Mouse (Mus musculus): ENCODE measurements around the gene Msrb3. TPM values are rescaled to one million over a fixed set of nuclear protein-coding genes. Genes with fewer than 3 reads are reported as not detected.

Gene Msrb3
- 0.50 and 2.0 TPM in 2 replicates for polyA plus RNA-seq (2014; fragmentation: Nextera tagmentation; extraction: Ambion mirVana)

DNA sequence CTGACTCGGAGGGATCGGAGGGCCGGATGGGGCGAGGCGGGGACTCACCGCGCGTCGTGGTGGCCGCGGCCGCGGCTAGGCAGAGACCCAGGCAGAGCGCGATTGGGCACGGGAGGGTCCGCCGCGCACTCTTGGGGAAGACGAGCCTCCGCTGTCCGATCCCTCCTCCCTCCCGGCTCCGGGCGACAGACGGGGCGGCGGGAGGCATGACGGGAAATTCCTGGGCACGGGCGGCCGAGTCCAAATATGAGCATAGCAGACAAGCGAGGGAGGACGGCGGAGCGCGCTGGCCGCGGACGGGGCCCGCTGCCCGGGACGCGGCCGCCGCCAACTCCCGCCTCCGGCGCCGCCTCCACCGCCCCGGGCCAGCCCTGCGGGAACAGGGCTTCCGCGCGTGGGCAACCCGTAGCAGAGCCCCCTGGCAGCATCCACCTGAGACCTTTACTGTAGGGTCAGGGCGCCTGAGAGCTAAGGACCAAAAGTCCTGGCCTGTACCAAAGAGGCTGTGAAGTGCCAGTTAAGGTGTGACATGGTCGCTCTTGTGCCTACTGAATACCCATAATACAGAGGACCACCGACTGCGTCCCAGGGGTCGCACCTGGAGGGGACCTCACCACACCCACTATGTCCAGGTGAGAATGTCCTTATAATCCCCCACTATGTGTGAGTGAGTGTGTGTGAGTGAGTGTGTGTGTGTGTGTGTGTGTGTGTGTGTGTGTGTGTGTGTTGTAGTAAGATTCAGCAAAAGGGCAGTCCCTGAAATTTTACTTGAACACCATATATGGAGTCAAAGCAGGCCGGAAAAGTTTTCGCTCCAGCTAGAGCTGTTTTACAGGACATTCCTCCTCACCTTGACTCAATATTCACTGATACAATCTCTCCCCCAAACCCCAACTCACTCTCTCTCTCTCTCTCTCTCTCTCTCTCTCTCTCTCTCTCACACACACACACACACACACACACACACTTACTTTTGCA, at the start of gene Msrb3:
Msrb3 (minus strand) TSS at position 317 of the 978 bp plus-strand sequence.
- peak; percentile 81 for ATAC-seq (ENCODE audit: low read depth)
- no peaks in the 10 kb centered on the region for H3K9me3 ChIP-seq (ENCODE audit: control insufficient read depth, low read length)
- H3K27ac ChIP-seq (ENCODE audit: low read depth, low read length): no peak within 1 kb of the TSS
- H3K4me2 ChIP-seq (ENCODE audit: low read depth, low read length): peak within 1 kb of the TSS; percentile 98
- peak within 1 kb of the TSS; percentile 58 for H3K4me3 ChIP-seq (ENCODE audit: low read depth, low read length)
- peak within 1 kb of the TSS; percentile 58 for H3K9ac ChIP-seq (replicated peaks; ENCODE audit: low read depth, low read length)
- 3% methylated on average over 57 of the region's 64 CpGs for WGBS
- no peaks in the 10 kb centered on the region for H3K36me3 ChIP-seq (ENCODE audit: control insufficient read depth, insufficient read depth, low read length)
- H3K27me3 ChIP-seq (ENCODE audit: control insufficient read depth, insufficient read depth, low read length): no peaks in the 10 kb centered on the region; the same call in 1 of the 2 replicates
- H3K4me1 ChIP-seq (ENCODE audit: control insufficient read depth, insufficient read depth, low read length): no peaks in the 10 kb centered on the region; the same call in 1 of the 2 replicates

DNA sequence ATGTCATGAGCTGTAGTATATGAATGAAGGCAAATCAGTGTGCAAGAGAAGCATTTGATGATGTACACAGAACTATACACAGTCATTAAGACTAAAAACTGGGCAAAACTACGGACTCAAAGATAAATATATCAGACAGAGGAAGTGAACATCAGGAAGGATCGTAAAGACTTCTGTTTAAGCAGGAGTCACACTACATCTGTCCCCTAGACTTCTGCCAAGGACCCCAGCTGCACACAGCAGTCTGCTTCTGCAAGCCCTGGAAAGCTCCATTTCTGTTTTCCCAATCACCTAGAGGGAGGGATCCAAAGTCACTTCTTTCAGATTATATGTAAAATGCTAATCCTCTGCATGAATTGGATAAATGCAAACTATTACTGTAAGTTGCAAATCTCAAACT, 49.6 kb upstream of the Msrb3 start:
- no peak overlapping the region for H3K9ac ChIP-seq (replicated peaks; ENCODE audit: low read depth, low read length)
- peaks cover 1% of the 10 kb centered on the region; the same call in 1 of the 2 replicates for H3K4me1 ChIP-seq (ENCODE audit: control insufficient read depth, insufficient read depth, low read length)
- WGBS: 70% methylated on average over 2 of the region's 2 CpGs
- no peak for ATAC-seq (ENCODE audit: low read depth)
- H3K4me3 ChIP-seq (ENCODE audit: low read depth, low read length): no peak overlapping the region
- no peaks in the 10 kb centered on the region for H3K27me3 ChIP-seq (ENCODE audit: control insufficient read depth, insufficient read depth, low read length)
- no peak overlapping the region for H3K27ac ChIP-seq (ENCODE audit: low read depth, low read length)
- no peaks in the 10 kb centered on the region for H3K9me3 ChIP-seq (ENCODE audit: control insufficient read depth, low read length)
- H3K36me3 ChIP-seq (ENCODE audit: control insufficient read depth, insufficient read depth, low read length): 0 out of 2 replicates have a peak, but pooled peaks cover 3% of the 10 kb centered on the region
- no peak overlapping the region for H3K4me2 ChIP-seq (ENCODE audit: low read depth, low read length)

DNA sequence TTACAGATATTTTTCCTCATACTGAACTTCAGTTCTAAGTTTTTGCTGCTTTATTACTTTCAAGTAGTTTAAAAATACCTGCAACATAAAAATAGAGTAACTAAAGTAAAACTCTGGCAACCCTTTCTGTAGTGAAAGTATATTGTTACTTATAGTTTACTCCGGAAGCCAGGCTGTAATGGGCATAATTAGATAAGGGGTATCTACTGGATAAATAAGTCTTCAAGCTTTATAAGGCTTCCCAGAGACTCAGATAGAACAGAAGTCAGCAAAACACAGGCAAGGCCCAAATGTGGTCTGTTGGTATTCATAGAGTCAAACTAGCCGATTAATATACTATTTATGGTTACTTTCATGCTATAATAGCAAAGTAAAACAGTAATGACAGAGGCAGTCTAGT, 48.9 kb upstream of the Msrb3 start:
- H3K4me1 ChIP-seq (ENCODE audit: control insufficient read depth, insufficient read depth, low read length): no peaks in the 10 kb centered on the region
- no peak overlapping the region for H3K4me3 ChIP-seq (ENCODE audit: low read depth, low read length)
- no peak overlapping the region for H3K9ac ChIP-seq (replicated peaks; ENCODE audit: low read depth, low read length)
- H3K27ac ChIP-seq (ENCODE audit: low read depth, low read length): no peak overlapping the region
- ATAC-seq (ENCODE audit: low read depth): no peak
- no peaks in the 10 kb centered on the region for H3K9me3 ChIP-seq (ENCODE audit: control insufficient read depth, low read length)
- H3K27me3 ChIP-seq (ENCODE audit: control insufficient read depth, insufficient read depth, low read length): no peaks in the 10 kb centered on the region
- no peak overlapping the region for H3K4me2 ChIP-seq (ENCODE audit: low read depth, low read length)
- 0 out of 2 replicates have a peak, but pooled peaks cover 3% of the 10 kb centered on the region for H3K36me3 ChIP-seq (ENCODE audit: control insufficient read depth, insufficient read depth, low read length)
- WGBS: 90% methylated on average over 2 of the region's 2 CpGs

DNA sequence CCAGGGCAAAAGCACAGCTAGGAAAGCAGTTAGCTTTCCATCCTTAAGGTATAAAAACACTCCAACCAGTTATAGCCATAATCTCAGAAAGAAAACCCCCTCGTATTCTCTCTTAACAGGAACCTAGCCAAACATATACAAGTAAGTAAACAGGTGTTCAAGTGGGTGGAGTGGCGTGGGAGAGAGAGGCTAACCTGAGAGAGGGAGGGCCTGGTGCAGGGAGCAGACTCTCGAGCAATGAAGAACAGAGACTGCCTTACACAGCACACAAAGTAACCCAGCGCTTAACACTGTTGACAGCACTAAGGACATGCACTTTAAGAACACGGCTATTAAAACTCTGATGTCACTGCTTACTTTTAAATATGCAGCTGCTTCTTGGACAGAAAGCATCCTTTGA, 47.9 kb upstream of the Msrb3 start:
- H3K4me2 ChIP-seq (ENCODE audit: low read depth, low read length): no peak overlapping the region
- H3K9me3 ChIP-seq (ENCODE audit: control insufficient read depth, low read length): no peaks in the 10 kb centered on the region
- no peak for ATAC-seq (ENCODE audit: low read depth)
- H3K4me3 ChIP-seq (ENCODE audit: low read depth, low read length): no peak overlapping the region
- no peaks in the 10 kb centered on the region for H3K4me1 ChIP-seq (ENCODE audit: control insufficient read depth, insufficient read depth, low read length)
- H3K27me3 ChIP-seq (ENCODE audit: control insufficient read depth, insufficient read depth, low read length): no peaks in the 10 kb centered on the region
- WGBS: 92% methylated on average over 5 of the region's 5 CpGs
- no peak overlapping the region for H3K9ac ChIP-seq (replicated peaks; ENCODE audit: low read depth, low read length)
- H3K36me3 ChIP-seq (ENCODE audit: control insufficient read depth, insufficient read depth, low read length): 0 out of 2 replicates have a peak, but pooled peaks cover 3% of the 10 kb centered on the region
- no peak overlapping the region for H3K27ac ChIP-seq (ENCODE audit: low read depth, low read length)

DNA sequence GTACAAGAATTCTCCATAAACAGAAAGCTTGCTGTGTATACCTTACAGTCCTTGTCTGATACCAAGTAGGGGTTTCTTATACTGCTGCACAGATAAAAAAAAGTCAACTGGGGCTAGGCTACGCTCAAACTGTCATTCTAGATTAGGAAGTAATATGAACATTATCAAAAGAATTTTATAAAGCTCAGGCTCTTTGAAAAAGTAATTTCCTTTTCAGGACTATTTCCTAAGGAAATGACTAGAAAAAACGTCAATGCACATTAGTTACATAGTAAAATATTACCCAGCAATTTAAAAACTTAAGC, 40.0 kb upstream of the Msrb3 start:
- Histone ChIP-seq H3K27me3 (ENCODE audit: control insufficient read depth, insufficient read depth, low read length) (no peaks in the 10 kb centered on the region), H3K4me3 (ENCODE audit: low read depth, low read length) (no peak overlapping the region), H3K9me3 (ENCODE audit: control insufficient read depth, low read length) (no peaks in the 10 kb centered on the region), H3K9ac (replicated peaks; ENCODE audit: low read depth, low read length) (no peak overlapping the region), H3K4me1 (ENCODE audit: control insufficient read depth, insufficient read depth, low read length) (no peaks in the 10 kb centered on the region), H3K36me3 (ENCODE audit: control insufficient read depth, insufficient read depth, low read length) (no peaks in the 10 kb centered on the region), H3K4me2 (ENCODE audit: low read depth, low read length) (no peak overlapping the region), H3K27ac (ENCODE audit: low read depth, low read length) (no peak overlapping the region)
- WGBS: 87% methylated on average over 2 of the region's 2 CpGs
- ATAC-seq (ENCODE audit: low read depth): no peak

DNA sequence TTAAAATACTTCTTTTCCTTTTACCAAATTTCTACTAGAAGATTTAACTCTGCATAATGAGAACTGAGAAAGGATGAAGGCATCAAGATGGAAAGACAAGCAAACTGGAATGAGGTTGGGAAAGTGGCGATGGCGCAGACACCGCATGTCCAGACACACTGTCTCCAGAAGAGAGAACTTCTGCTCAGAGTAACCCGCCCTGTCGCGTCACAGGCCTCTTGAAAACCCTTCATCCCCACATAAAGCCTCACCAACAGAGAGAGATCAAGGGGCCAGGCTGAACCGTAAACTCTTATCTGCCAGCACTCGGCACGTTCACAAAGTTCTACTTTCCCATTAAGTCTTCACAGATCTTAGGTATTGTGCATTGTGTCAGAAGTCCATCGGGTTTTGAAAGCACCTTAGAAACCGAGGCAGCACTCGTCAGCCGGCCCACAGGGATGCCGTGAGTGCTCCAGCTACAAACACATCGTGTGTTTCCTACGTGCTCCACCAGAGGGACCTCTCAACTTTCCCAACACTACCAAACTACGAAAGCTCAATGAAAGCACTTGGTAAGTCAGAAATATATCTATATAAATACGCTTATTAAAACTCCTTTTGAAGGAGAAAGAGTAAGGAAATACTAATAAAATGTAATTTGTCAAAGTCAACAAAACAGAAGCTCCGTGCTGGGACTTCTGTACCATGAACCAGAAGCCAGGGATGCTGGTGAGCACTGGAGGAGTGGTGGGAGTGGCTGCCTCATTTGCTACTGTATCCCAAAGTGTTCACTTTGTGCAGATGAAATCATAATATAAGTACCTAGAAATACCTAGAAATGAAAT, 39.4 kb upstream of the Msrb3 start:
- no peak overlapping the region for H3K27ac ChIP-seq (ENCODE audit: low read depth, low read length)
- WGBS: 60% methylated on average over 19 of the region's 19 CpGs
- H3K4me3 ChIP-seq (ENCODE audit: low read depth, low read length): no peak overlapping the region
- H3K27me3 ChIP-seq (ENCODE audit: control insufficient read depth, insufficient read depth, low read length): no peaks in the 10 kb centered on the region
- no peak overlapping the region for H3K4me2 ChIP-seq (ENCODE audit: low read depth, low read length)
- ATAC-seq (ENCODE audit: low read depth): no peak
- H3K4me1 ChIP-seq (ENCODE audit: control insufficient read depth, insufficient read depth, low read length): no peaks in the 10 kb centered on the region
- no peak overlapping the region for H3K9ac ChIP-seq (replicated peaks; ENCODE audit: low read depth, low read length)
- no peaks in the 10 kb centered on the region for H3K36me3 ChIP-seq (ENCODE audit: control insufficient read depth, insufficient read depth, low read length)
- H3K9me3 ChIP-seq (ENCODE audit: control insufficient read depth, low read length): no peaks in the 10 kb centered on the region

DNA sequence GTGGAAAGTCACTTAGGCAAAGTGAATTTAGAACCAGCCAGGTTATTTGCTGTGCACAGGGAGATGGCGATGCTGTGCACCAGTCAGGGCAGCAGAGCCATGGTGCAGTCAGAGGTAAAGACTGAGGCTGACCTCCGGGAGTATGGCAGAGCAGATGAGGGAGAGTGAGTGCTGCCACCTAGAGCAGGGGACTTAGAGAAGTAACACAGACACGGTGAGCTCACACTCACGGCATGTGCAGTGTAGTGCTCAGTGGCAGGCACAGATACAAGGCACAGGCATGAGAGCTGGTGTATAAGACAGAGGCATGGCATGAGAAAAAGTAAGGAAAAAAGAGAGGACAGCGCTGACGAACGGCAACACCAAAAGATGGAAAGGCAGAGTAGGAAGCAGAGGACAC, 30.6 kb upstream of the Msrb3 start:
- Histone ChIP-seq H3K27ac (ENCODE audit: low read depth, low read length) (no peak overlapping the region), H3K9ac (replicated peaks; ENCODE audit: low read depth, low read length) (no peak overlapping the region), H3K4me3 (ENCODE audit: low read depth, low read length) (no peak overlapping the region), H3K4me2 (ENCODE audit: low read depth, low read length) (no peak overlapping the region), H3K4me1 (ENCODE audit: control insufficient read depth, insufficient read depth, low read length) (no peaks in the 10 kb centered on the region), H3K9me3 (ENCODE audit: control insufficient read depth, low read length) (no peaks in the 10 kb centered on the region), H3K27me3 (ENCODE audit: control insufficient read depth, insufficient read depth, low read length) (no peaks in the 10 kb centered on the region), H3K36me3 (ENCODE audit: control insufficient read depth, insufficient read depth, low read length) (peaks cover 6% of the 10 kb centered on the region)
- ATAC-seq (ENCODE audit: low read depth): no peak
- WGBS: 82% methylated on average over 7 of the region's 7 CpGs

DNA sequence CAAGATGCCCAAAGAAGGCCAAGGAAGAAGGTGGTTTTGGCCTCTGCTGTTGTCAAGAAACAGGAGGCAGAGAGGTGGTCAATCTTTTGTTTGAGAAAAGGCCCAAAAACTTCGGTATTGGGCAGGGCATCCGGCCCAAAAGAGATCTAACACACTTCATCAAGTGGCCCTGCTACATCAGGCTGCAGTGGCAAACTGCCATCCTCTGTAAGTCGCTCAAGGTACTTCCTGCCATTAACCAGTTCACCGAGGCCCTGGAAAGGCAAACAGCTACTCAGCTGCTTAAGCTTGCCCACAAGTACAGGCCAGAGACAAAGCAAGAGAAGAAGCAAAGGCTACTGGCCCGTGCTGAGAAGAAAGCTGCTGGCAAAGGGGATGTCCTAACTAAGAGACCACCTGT, 29.3 kb upstream of the Msrb3 start:
- Histone ChIP-seq H3K27ac (ENCODE audit: low read depth, low read length) (no peak overlapping the region), H3K9me3 (ENCODE audit: control insufficient read depth, low read length) (no peaks in the 10 kb centered on the region), H3K9ac (replicated peaks; ENCODE audit: low read depth, low read length) (no peak overlapping the region), H3K4me2 (ENCODE audit: low read depth, low read length) (no peak overlapping the region), H3K27me3 (ENCODE audit: control insufficient read depth, insufficient read depth, low read length) (no peaks in the 10 kb centered on the region), H3K4me3 (ENCODE audit: low read depth, low read length) (no peak overlapping the region), H3K36me3 (ENCODE audit: control insufficient read depth, insufficient read depth, low read length) (peaks cover 6% of the 10 kb centered on the region), H3K4me1 (ENCODE audit: control insufficient read depth, insufficient read depth, low read length) (no peaks in the 10 kb centered on the region)
- WGBS: 94% methylated on average over 5 of the region's 5 CpGs
- ATAC-seq (ENCODE audit: low read depth): no peak

DNA sequence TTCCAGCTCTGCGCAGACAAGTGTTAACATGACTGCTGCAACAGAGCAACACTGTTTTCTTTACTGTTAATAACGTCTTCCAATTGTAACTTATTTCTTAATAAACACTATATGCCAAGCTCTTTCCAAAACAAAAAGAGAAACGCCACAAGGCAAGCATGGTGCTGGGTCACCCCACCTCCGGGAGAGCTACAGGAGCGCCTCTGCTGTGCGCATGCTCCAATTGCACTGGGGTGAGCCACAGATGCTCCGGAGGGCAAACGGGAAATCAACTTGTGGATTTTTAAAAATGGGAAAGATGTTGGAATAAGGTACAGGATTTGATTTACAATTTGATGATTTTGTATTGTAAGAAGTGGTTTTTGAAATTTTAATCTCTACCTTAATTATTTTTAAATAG, 27.3 kb upstream of the Msrb3 start:
- 95% methylated on average over 8 of the region's 8 CpGs for WGBS
- no peaks in the 10 kb centered on the region for H3K27me3 ChIP-seq (ENCODE audit: control insufficient read depth, insufficient read depth, low read length)
- H3K4me3 ChIP-seq (ENCODE audit: low read depth, low read length): no peak overlapping the region
- peaks cover 10% of the 10 kb centered on the region for H3K36me3 ChIP-seq (ENCODE audit: control insufficient read depth, insufficient read depth, low read length)
- no peaks in the 10 kb centered on the region for H3K9me3 ChIP-seq (ENCODE audit: control insufficient read depth, low read length)
- H3K4me2 ChIP-seq (ENCODE audit: low read depth, low read length): no peak overlapping the region
- no peak overlapping the region for H3K27ac ChIP-seq (ENCODE audit: low read depth, low read length)
- H3K4me1 ChIP-seq (ENCODE audit: control insufficient read depth, insufficient read depth, low read length): no peaks in the 10 kb centered on the region
- no peak for ATAC-seq (ENCODE audit: low read depth)
- H3K9ac ChIP-seq (replicated peaks; ENCODE audit: low read depth, low read length): no peak overlapping the region

Data from neural tube, embryonic 14.5 days (tissue).